Mouse (Mus musculus): Measurements from ENCODE around the gene Gm47841.

The Gm47841 gene

DNA sequence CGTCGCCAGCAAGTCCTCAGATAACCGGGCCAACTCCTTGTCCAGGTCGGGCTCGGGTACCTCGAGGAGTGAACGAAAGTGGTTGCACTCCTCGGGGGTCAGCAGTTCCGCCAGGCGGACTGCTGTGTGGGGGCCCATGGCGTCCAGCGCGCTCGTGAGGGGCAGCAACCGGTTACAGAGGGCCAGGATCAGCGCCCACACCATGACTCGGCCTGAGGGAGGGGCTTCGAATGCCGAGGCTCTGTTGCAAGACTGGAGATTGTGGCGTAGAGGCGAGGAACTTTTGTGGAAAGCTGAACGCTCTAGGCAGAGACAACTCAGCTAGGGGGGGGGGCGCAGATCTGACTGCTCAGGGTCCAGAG is at the start of gene Gm47841:
Gm47841 (minus strand) TSS at position 204 of the 362 bp plus-strand sequence.
- DNase-seq (ENCODE audit: low spot score), result no peak

DNA sequence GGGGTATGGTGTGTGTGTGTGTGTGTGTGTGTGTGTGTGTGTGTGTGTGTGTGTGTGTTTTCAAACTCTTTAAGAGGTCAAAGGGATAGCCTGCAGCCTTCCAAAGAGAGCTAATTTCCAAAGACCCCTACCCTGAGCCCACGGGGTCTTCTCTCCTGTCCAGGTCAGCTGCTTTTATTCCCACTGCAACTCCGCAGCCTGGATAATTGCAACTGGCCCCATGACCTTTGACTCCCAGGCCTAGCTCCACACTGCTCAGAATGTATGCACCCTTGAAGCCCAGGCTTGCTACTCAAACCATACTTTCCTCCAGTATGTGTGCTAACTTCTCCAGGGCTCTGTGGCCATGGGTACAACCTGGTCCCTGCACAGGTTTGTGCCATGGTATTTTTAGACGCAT is 48.2 kb upstream of the Gm47841 start:
- DNase-seq (ENCODE audit: low spot score), result no peak

GRCm38 (mm10) chr15:101094979-101095378 is 47.8 kb upstream of the Gm47841 start:
- no peak for DNase-seq (ENCODE audit: low spot score)

DNA sequence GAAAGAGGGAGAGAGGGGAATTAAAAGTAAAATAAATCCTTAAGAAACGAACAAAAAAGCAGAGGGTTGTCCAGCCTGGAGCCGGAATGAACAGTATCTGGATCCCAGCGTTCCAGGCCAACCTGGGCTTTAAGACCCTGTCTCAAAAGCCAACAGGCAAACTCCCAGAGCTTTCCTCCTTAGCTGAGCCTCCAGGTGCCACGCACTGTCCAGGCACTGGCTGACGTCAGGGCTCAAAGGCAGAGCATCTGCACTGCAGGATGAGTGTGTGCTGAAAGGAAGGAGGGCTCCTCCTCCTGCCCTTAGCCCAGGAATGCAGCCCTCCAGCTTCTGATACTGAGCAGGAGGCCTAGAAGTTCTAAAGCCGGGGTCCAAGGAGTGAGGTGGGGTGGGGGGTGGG is 46.8 kb upstream of the Gm47841 start:
- no peak for DNase-seq (ENCODE audit: low spot score)

DNA sequence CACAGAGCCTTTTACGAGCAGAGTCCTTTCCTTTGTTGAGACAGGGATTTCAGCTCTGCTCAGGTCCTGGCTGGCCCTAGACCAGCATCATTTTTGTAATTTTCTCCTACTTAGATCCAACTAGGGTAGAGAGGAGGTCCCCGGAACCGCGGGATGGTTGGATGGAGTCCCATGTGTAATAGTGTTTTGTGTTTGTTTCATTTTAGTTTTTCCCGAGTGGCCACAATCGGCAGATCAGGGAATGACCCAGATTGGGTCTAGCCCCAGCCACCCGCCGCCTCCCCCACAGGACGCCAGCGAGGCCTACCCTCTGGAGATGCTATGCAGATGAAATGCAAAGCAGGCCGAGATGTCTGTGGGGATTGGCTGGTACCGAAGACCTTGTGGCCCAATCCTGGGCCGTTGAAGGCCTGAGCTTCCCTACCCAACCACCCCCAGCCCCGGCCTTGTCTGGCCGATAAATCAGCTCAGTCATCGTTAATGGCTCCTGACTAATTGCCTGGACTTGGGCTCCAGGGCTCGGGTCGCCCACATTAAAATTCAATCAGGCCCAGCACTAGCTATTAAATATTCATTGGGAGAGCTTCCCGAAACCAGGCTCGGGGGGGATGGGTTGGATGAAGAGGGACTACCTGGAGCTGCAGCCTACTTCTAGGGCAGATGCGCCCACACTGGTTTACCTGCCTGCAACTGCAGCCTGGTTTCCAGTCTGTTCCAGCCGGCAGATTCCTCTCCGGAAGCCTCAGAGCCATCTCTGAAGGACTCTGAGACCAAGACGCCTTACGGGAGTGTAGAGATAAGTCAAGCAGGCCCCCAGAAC is 45.8 kb upstream of the Gm47841 start:
- DNase-seq (ENCODE audit: low spot score), result peak; percentile 65

- no peak for DNase-seq (ENCODE audit: low spot score)
Measured at GRCm38 (mm10) chr15:101092121-101092828, 45.1 kb upstream of the Gm47841 start.

DNA sequence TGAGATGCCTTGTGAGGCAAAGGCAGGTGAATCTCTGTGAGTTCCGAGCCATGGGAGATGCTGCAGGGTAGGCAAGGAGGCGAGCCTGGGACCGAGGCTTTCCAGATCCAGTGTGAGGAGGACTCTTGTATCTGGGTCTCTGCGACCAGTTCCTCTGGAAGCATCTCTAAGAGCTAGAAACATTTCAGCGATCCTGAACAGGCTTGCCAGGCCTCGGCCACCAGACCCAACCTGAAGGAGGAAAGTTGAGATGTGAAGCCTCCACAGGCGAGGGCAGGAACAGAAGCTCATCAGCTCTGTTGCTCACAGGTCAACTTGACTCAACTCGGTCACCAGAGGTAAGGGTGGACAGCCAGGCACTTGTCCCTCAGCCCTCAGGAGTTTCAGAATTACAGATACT is 44.4 kb upstream of the Gm47841 start:
- no peak for DNase-seq (ENCODE audit: low spot score)

DNA sequence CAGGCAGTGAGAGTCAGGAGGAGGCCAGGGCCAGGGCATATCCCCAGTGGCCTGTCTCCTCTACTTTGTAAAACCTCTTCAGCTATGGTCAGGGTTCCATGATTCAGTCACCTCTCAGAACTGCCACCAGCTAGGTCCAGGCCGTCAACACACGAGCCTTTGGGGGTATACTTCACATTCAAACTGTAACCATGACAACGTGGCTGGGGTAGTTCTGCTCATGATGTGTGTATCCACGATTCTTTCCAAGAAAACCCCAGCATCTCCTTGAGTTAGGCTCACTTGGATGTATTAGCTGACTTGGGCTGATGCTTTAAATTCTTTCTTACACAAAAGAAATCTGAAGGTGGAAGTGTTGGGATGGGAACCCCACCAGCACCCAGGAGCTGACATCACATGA is 41.1 kb upstream of the Gm47841 start:
- no peak for DNase-seq (ENCODE audit: low spot score)

GRCm38 (mm10) chr15:101086956-101087355 is 39.8 kb upstream of the Gm47841 start:
- no peak for DNase-seq (ENCODE audit: low spot score)

DNA sequence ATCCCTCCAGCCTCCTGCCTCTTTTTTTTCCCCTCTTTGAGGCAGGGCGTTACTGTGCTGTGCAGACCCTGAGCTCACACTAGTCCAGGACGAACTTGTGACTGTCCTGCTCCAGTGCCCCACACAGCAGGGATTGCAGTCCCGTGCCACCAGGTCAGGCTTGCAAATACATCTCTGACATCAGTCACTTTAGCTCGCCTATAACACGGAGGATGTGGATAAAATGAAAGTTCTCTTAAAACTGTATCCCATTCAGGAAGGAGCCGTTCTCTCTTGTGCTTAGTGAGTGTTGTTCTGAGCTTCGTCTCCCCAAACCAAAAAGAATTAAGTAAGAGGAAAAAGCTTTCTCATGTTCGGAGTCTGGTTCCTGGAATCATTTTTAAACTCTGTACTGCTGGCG is 39.3 kb upstream of the Gm47841 start:
- no peak for DNase-seq (ENCODE audit: low spot score)

DNA sequence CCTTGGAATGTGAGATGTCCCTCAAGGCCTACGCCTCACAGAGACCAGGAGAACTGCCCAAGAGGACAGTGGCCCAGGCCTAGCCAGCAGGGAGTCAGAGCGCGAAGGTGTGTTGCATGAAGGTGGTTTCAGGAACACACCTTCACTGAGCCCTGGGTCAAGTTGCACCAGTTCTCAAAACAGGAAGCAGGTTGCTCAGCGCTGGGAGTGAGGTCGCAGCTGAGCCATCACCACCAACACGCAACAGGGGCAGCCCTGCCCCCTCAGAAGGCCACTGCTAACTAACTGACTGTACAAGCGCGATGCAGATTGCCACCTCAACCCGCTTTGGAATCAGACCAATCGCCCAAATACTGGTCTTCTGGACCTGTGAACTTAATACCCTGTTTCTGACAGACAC is 37.3 kb upstream of the Gm47841 start:
- DNase-seq (ENCODE audit: low spot score), result no peak

DNA sequence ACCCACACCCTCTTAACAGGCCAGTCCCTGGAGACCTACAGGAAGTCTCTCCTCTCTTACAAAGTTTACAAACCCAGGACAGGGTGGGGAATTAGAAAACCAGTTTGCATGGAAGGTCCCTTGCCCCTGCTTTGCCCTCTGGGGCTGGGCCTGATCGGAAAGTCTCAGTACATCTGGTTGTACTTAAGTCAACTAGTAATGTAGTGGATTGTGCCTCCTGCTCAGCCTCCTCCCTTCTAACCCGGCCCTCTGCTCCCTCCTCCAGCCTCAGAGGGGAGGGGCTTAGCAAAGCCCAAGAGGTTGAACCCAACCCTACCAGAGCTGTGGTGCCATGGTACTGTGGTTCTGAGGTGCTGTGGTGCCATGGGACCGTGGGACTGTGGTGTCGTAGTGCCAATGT is 35.0 kb upstream of the Gm47841 start:
- no peak for DNase-seq (ENCODE audit: low spot score)

DNA sequence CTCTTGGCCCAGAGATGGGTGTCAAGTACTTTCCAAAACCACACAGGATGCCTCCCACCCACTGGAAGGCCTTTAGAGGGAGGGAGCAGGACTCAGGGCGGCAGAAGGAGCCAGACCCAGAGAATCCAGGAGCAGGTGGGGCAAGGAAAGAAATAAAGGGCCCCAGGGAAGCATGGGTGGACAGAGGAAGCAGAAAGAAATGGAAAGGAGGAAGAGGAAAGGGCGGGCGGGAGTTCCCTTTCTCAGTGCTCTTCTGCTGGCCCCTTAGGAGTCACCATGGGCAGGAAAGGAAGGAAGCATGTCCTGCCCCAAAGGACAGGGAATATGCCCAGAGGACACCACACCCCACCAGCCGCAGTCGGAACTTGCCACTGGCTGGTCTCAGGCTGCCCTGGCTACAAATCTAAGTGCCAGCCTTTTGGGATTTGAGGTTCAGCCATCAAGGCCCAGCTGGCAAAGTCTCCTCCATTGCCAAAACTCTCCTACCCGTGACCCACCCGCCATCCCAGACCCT is 33.9 kb upstream of the Gm47841 start:
- DNase-seq (ENCODE audit: low spot score), result no peak

DNA sequence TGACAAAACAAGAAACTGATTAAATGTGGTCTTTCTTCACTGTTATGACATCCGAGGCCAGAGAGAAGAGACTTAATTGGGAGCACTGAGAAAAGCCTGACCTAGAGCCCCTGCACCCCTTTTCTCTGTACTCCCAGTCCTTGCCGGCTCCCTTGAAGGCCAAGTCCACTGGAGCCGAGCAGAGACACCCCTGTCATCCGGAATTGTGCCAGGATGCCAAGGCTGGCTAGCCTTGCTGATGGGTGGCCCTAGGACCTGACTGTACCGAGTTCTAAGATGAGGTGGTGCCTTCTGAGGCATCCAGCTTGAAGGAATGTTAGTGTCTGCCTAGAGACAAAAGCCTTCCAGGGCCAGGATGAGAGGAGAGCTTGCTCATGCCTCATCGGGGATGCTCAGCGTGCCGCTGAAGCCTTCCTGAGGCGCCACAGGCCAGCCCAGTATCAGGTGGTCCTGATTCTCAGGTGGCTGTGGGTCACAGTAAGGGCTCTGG is 32.9 kb upstream of the Gm47841 start:
- DNase-seq (ENCODE audit: low spot score), result no peak

- DNase-seq (ENCODE audit: low spot score), result peak; percentile 76
Measured at GRCm38 (mm10) chr15:101078731-101079156, 31.5 kb upstream of the Gm47841 start.

DNA sequence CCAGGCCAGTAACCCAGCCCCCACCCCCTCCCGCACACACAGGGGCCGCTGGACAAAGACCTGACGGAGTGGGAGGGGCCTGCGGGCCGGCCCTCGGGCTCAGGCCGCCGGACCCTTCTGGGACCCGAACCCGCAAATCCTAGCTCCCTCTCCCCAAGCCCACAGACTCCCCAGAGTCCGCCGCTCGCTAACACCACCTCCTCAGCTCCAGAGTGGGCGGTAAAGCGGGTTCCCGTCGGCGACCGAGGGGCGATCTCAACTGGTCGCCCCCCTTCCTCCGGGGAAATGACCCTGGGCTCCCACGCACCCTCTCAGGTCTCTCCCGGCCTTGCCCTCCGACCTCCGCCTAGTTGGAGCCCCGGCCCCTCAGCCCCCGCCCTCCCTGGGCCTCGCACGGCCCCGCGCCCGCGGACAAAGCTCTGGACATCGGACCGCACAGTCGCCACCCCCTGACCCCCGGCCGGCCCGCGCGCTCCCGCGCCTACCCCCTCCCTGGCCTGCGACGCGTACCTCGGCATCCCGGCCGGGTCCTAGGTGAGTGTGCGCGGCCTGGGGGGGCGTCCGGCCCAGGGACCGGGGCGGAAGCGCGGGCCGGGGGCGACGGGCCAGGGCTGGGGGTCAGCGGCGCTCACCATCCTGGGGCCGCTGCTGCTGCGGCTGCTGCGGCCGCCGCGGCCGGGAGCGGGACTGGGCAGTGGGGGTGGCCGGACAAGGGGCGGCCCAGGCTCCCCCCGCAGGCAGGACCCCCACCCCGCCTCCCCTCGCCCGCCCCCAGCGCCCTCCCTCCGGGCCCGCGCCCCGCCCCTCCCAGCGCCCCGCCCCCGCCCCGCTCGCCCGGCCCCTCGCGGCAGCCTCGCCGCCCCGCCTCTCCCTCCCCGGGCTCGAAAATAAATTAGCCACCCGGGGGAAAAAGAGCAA is 30.9 kb upstream of the Gm47841 start, which contains the start of gene Fignl2:
Fignl2 (minus strand) TSS at position 755 of the 918 bp plus-strand sequence.
- DNase-seq (ENCODE audit: low spot score), result no peak

GRCm38 (mm10) chr15:101077001-101077812 is 30.0 kb upstream of the Gm47841 start:
- no peak for DNase-seq (ENCODE audit: low spot score)

DNA sequence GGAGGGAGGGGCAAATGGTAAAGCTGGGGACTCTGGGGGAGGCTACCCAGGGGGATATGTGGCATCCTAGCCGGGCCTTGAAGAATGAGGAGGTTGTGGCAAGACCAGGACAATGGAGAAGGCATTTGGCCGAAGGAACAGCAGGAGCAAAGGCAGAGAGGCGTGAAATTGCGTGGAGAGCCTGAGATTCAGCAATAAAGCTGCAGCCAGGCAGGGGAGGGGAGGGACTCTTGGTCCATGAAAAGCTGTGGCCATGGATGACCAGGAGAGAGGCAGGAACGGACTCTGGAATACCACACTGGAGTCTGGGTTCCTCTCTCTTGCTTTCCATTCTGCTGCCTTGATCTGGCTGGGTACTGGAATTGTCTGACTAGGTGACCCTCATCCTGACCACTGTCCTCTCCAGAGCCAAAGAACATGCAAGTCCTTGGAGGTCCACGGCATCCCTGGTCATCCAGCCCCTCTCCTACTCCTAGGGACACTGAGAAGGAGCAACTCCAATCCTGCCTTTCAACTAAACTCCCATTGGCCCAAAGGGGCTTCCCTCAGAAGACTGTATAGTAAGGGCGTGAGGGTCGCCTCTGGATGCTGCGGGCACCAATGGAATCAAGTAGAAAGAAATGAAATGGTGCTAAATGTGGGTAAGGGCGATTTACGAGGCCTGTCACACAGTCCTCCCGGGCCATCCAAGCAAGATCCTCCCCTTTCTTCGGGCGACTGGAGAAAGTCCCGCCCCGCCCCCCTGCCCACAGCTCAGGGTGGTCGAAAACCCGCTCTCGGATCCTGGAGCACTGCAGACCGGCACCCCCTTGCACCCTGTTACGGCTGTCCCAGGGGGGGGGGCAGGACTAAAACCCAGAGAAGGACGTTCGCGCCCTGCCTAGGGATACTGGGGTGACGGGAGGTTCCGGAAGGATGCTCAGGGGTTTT is 29.1 kb upstream of the Gm47841 start:
- DNase-seq (ENCODE audit: low spot score), result no peak

DNA sequence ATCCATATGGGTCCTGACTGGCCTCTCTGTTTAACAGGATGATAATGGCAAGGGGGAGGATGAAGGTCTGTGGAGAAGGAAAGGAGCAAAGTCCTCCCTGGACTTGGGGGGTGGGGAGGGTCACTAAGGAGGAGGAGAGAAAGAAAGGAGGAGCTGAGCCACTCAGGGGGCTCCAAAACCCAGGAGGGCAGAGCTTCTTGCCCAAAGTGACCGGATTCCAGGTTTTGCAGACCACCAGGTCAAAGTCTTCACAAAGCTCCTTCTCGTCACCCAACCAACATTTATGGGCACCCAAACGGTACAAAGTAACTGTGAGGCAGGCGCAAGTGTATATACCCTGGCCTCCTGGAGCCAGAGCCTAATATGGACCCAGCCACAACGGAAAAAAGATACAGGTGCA is 28.5 kb upstream of the Gm47841 start:
- no peak for DNase-seq (ENCODE audit: low spot score)

DNA sequence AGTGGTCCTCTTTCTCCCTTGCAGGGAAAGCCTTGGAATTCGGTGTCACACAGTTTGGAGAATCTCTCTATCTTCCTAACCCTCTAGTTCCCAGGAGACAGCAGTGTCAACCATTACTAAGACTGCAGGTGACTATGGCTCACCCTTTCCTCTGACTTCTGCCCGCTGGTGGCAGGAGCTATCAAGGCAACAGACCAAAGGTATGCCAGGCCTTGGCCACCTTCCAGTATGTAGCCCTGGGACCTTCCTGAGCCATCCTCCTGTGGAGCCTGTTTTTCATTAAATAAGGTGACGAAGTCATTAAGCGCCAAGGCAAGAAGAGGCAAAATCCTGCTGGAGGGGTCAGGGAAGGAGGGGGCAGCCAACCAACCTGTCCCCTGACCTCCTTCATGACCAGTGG is 28.0 kb upstream of the Gm47841 start:
- no peak for DNase-seq (ENCODE audit: low spot score)
